Mouse (Mus musculus) ES-E14 (cell line): Measurements from ENCODE around the gene Cfap298. TPM values are rescaled to one million over a fixed set of nuclear protein-coding genes. Genes with fewer than 3 reads are reported as not detected.

Experiments used
- DNase-seq: peaks from one replicate; pipeline ENCODE4 v3.0.0-alpha.2; 2013; ENCODE audit warnings: low read depth, low spot score
- H3K27ac ChIP-seq: 2 replicates; pipeline ENCODE4 v1.5.1; 2012; ENCODE audit warnings: low read depth, mild to moderate bottlenecking, low read length, moderate library complexity, mixed read lengths; ENCODE audit not compliant: poor library complexity, insufficient read depth, severe bottlenecking
- H3K36me3 ChIP-seq: 2 replicates; pipeline ENCODE4 v1.6.1; 2012; ENCODE audit warnings: mild to moderate bottlenecking, low read length, moderate library complexity, mixed read lengths; ENCODE audit not compliant: control insufficient read depth, poor library complexity, insufficient read depth, severe bottlenecking
- H3K4me1 ChIP-seq, 2 experiments: fragments of 150-350 bp in 1 of 2; sonication (generic) in 1 of 2; 2 replicates each; pipeline ENCODE4 v1.6.1; 2012; ENCODE audit warnings: low read length in 2 of 2, mild to moderate bottlenecking in 1 of 2, mixed read lengths in 1 of 2; ENCODE audit not compliant: control insufficient read depth in 2 of 2, insufficient read depth in 2 of 2, poor library complexity in 1 of 2
- H3K4me3 ChIP-seq, 2 experiments: fragments of 150-350 bp in 1 of 2; sonication (generic) in 1 of 2; 2 replicates each; pipeline ENCODE4 v1.5.1; 2012; ENCODE audit warnings: low read length in 2 of 2, low read depth in 1 of 2, mild to moderate bottlenecking in 1 of 2, mixed read lengths in 1 of 2; ENCODE audit not compliant: insufficient read depth in 1 of 2, poor library complexity in 1 of 2, severe bottlenecking in 1 of 2
- H3K9ac ChIP-seq: 2 replicates; pipeline ENCODE4 v1.6.1; 2012; ENCODE audit warnings: low read depth, mild to moderate bottlenecking, low read length, mixed read lengths; ENCODE audit not compliant: poor library complexity, insufficient read depth, severe bottlenecking
- H3K9me3 ChIP-seq: fragments of 150-350 bp; sonication (generic); 2 replicates; pipeline ENCODE4 v1.6.1; 2012; ENCODE audit warnings: low read depth, mild to moderate bottlenecking, low read length; ENCODE audit not compliant: control insufficient read depth, insufficient read depth
- CHD2 ChIP-seq: IDR thresholded peaks from 2 replicates; pipeline ENCODE4 v1.6.1; 2014; ENCODE audit warnings: mild to moderate bottlenecking, low read depth, low read length, inconsistent platforms
- HCFC1 ChIP-seq: IDR thresholded peaks from 2 replicates; pipeline ENCODE4 v1.6.1; 2012; ENCODE audit warnings: low read length, inconsistent platforms, borderline replicate concordance; ENCODE audit not compliant: insufficient read depth
- MAFK ChIP-seq: IDR thresholded peaks from 2 replicates; pipeline ENCODE4 v1.6.1; 2014; ENCODE audit warnings: mild to moderate bottlenecking, low read depth, low read length, inconsistent platforms; ENCODE audit not compliant: insufficient read depth
- ZC3H11A ChIP-seq: IDR thresholded peaks from 2 replicates; pipeline ENCODE4 v1.6.1; 2012; ENCODE audit warnings: low read depth, mild to moderate bottlenecking, inconsistent platforms, low read length, borderline replicate concordance
- ZNF384 ChIP-seq: IDR thresholded peaks from 2 replicates; pipeline ENCODE4 v1.6.1; 2012; ENCODE audit warnings: low read depth, low read length, inconsistent platforms
- in situ Hi-C, 2 experiments: fragments of 600-800 bp; cut with MboI; formaldehyde crosslinking; loops; one replicate each; pipeline ENCODE4 v1.15.1; 2025; ENCODE audit warnings: low sequenced_read_pairs in 2 of 2, inconsistent platforms in 1 of 2; ENCODE audit not compliant: unreplicated experiment in 2 of 2
- total RNA-seq: library from RNA; depleted of rRNA; stranded (reverse); fragments of 300-350 nt; gene quantifications from 2 replicates; pipeline ENCODE4 v1.2.3, GENCODE M21; 2012

Gene Cfap298
- total RNA-seq, 1 experiment = 26.1 TPM

GRCm38 (mm10) chr16:90897651-90898050 is 37.3 kb downstream of the Cfap298 start:
- in situ Hi-C loops = no loop called here
- Histone ChIP-seq H3K9ac (no peak overlapping the region), H3K4me3 (no peak overlapping the region), H3K4me1 (no peaks in the 10 kb centered on the region; a peak in 1 of 4 replicates), H3K27ac (no peak overlapping the region), H3K36me3 (no peaks in the 10 kb centered on the region), H3K9me3 (no peaks in the 10 kb centered on the region)
- no peak for TF ChIP-seq CHD2
- no peak for TF ChIP-seq ZNF384
- no peak for TF ChIP-seq HCFC1
- TF ChIP-seq MAFK = no peak
- TF ChIP-seq ZC3H11A = no peak
- no peak for DNase-seq

GRCm38 (mm10) chr16:90893792-90894191 is 41.1 kb downstream of the Cfap298 start:
- TF ChIP-seq ZC3H11A (no peak), CHD2 (no peak), MAFK (no peak), ZNF384 (no peak), HCFC1 (no peak)
- Histone ChIP-seq H3K4me1 (no peaks in the 10 kb centered on the region; a peak in 1 of 4 replicates), H3K27ac (no peak overlapping the region), H3K9ac (no peak overlapping the region), H3K4me3 (no peak overlapping the region), H3K36me3 (no peaks in the 10 kb centered on the region), H3K9me3 (no peaks in the 10 kb centered on the region)
- in situ Hi-C loops = no loop called here
- DNase-seq = no peak

GRCm38 (mm10) chr16:90893019-90893418 is 41.9 kb downstream of the Cfap298 start:
- in situ Hi-C loops = no loop called here
- Histone ChIP-seq H3K9me3 (no peaks in the 10 kb centered on the region), H3K36me3 (no peaks in the 10 kb centered on the region), H3K9ac (no peak overlapping the region), H3K4me3 (no peak overlapping the region), H3K27ac (no peak overlapping the region), H3K4me1 (no peaks in the 10 kb centered on the region; a peak in 1 of 4 replicates)
- DNase-seq = no peak
- no peak for TF ChIP-seq ZNF384
- no peak for TF ChIP-seq MAFK
- TF ChIP-seq ZC3H11A = no peak
- TF ChIP-seq HCFC1 = no peak
- TF ChIP-seq CHD2 = no peak

- Histone ChIP-seq H3K4me1 (no peaks in the 10 kb centered on the region; a peak in 1 of 4 replicates), H3K9me3 (no peaks in the 10 kb centered on the region), H3K36me3 (no peaks in the 10 kb centered on the region), H3K4me3 (no peak overlapping the region), H3K9ac (no peak overlapping the region), H3K27ac (no peak overlapping the region)
- no peak for DNase-seq
- in situ Hi-C loops = no loop called here
- TF ChIP-seq MAFK (no peak), ZNF384 (no peak), HCFC1 (no peak), ZC3H11A (no peak), CHD2 (no peak)
Observed at GRCm38 (mm10) chr16:90892081-90892480, 42.8 kb downstream of the Cfap298 start.

GRCm38 (mm10) chr16:90891601-90892000 is 43.3 kb downstream of the Cfap298 start:
- in situ Hi-C loops = no loop called here
- no peak overlapping the region for H3K4me3 ChIP-seq
- H3K36me3 ChIP-seq = no peaks in the 10 kb centered on the region
- no peaks in the 10 kb centered on the region; a peak in 1 of 4 replicates for H3K4me1 ChIP-seq
- no peak overlapping the region for H3K27ac ChIP-seq
- TF ChIP-seq ZC3H11A (no peak), MAFK (no peak), CHD2 (no peak), HCFC1 (no peak), ZNF384 (no peak)
- no peak for DNase-seq
- no peaks in the 10 kb centered on the region for H3K9me3 ChIP-seq
- H3K9ac ChIP-seq = no peak overlapping the region
